15 mouse cellular contexts compared by ENCODE assay signal in the genomic region with DNA sequence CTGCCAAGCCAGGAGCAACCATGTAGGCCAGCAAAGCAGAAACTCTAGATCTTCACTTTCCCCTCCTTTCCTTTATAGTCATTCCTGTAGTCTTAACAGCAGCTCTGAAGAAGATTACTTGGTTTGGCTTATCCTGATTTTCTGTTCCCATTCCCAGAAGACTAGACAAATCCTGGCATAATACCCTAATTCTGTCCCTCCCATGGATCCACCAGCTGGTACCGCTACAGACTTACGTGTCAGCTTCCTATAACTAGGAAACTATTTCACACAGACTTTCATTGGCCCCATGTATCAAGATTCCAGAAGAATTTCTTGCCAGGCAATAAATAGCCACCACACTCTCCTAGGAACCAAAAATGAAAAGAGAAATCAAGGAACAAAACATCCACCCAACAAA.
"Had no signal": no experiment of that assay in that cellular context is flagged by ENCODE, and none has a peak within 500 bp of the region (broad histone marks: within the 10 kb centered on the region; RNA-seq: fewer than 3 reads in every experiment).

No protein-coding gene starts in this region.

- H3K27ac ChIP-seq: kidney, postnatal 0 days; layer of hippocampus, adult 2 months; limb, embryonic 10.5 days; liver, embryonic 15.5 days; macrophage; midbrain, embryonic 12.5 days; neural tube, embryonic 13.5 days; stomach, embryonic 15.5 days had no signal

- H3K4me2 ChIP-seq: liver, embryonic 11.5 days; liver, embryonic 15.5 days; lung, embryonic 14.5 days; midbrain, embryonic 12.5 days; neural tube, embryonic 13.5 days; stomach, embryonic 15.5 days had no signal

- H3K4me3 ChIP-seq: layer of hippocampus, adult 2 months; limb, embryonic 10.5 days; liver, embryonic 15.5 days; midbrain, embryonic 12.5 days; neural tube, embryonic 13.5 days; stomach, embryonic 15.5 days had no signal

- DNase-seq: kidney, adult 9 months; kidney, postnatal 36 days; lung, embryonic 14.5 days; retina, postnatal 1 day; thymus, postnatal 36 days had no signal

- H3K9ac ChIP-seq: liver, embryonic 15.5 days; lung, embryonic 14.5 days; midbrain, embryonic 12.5 days; neural tube, embryonic 13.5 days; stomach, embryonic 15.5 days had no signal

- H3K27me3 ChIP-seq: liver, embryonic 15.5 days; midbrain, embryonic 12.5 days; neural tube, embryonic 13.5 days; stomach, embryonic 15.5 days had no signal

- H3K4me1 ChIP-seq: limb, embryonic 10.5 days; liver, embryonic 15.5 days; midbrain, embryonic 12.5 days; neural tube, embryonic 13.5 days; stomach, embryonic 15.5 days had no signal

- H3K36me3 ChIP-seq: limb, embryonic 10.5 days; liver, embryonic 15.5 days; midbrain, embryonic 12.5 days; neural tube, embryonic 13.5 days; stomach, embryonic 15.5 days had no signal

- ATAC-seq: midbrain, embryonic 16.5 days had no signal

- H3K9me3 ChIP-seq: limb, embryonic 10.5 days; liver, embryonic 15.5 days; midbrain, embryonic 12.5 days; neural tube, embryonic 13.5 days; stomach, embryonic 15.5 days had no signal
